8 mouse cellular contexts compared by ENCODE assay signal in genomic region chr10:41295145-41295544, GRCm38 (mm10). TPM values are rescaled to one million over a fixed set of nuclear protein-coding genes. Genes with fewer than 3 reads are reported as not detected.
DNase-seq lines count a peak whose midpoint lies in the region; ATAC-seq and TF ChIP-seq lines count a peak whose summit lies in the region.

No protein-coding gene starts in this region.

- H3K36me3 ChIP-seq in heart, embryonic 14.5 days (ENCODE audit: control insufficient read depth, insufficient read depth, low read length): no peaks in the 10 kb centered on the region
- no peaks in the 10 kb centered on the region for H3K36me3 ChIP-seq in heart, adult 2 months (ENCODE audit: control insufficient read depth, insufficient read depth, low read length)
- no peaks in the 10 kb centered on the region for H3K36me3 ChIP-seq in hindbrain, embryonic 13.5 days
- no peaks in the 10 kb centered on the region for H3K36me3 ChIP-seq in midbrain, embryonic 15.5 days (replicated peaks)

- H3K4me2 ChIP-seq in heart, embryonic 14.5 days (ENCODE audit: low read length): peak overlapping the region; percentile 30
- H3K4me2 ChIP-seq in hindbrain, embryonic 13.5 days: peak overlapping the region; percentile 38
- H3K4me2 ChIP-seq in midbrain, embryonic 15.5 days: peak overlapping the region; percentile 14

- H3K4me1 ChIP-seq in heart, embryonic 14.5 days (ENCODE audit: control insufficient read depth in 2 of 2, insufficient read depth in 2 of 2, low read length in 2 of 2): peaks cover 21 to 32% of the 10 kb centered on the region in 2 experiments
- peaks cover 2% of the 10 kb centered on the region; the same call in 1 of the 2 replicates for H3K4me1 ChIP-seq in heart, adult 2 months (ENCODE audit: control insufficient read depth, insufficient read depth, low read length)
- H3K4me1 ChIP-seq in hindbrain, embryonic 13.5 days (replicated peaks): peaks cover 27% of the 10 kb centered on the region
- H3K4me1 ChIP-seq in midbrain, embryonic 15.5 days: peaks cover 10% of the 10 kb centered on the region

- WGBS in heart, embryonic 14.5 days: 28% methylated on average over 7 of the region's 7 CpGs
- 50% methylated on average over 7 of the region's 7 CpGs for WGBS in heart, adult 2 months
- 14% methylated on average over 7 of the region's 7 CpGs for WGBS in hindbrain, embryonic 13.5 days
- 16% methylated on average over 7 of the region's 7 CpGs for WGBS in midbrain, embryonic 15.5 days

- H3K27me3 ChIP-seq in heart, embryonic 14.5 days (ENCODE audit: control insufficient read depth, insufficient read depth, low read length): no peaks in the 10 kb centered on the region
- H3K27me3 ChIP-seq in heart, adult 2 months (ENCODE audit: control insufficient read depth, insufficient read depth, low read length): no peaks in the 10 kb centered on the region
- H3K27me3 ChIP-seq in hindbrain, embryonic 13.5 days: no peaks in the 10 kb centered on the region
- no peaks in the 10 kb centered on the region for H3K27me3 ChIP-seq in midbrain, embryonic 15.5 days (replicated peaks)

- intact Hi-C loops in heart, adult 2 months (cut with DNase I): no loop called here

- TF ChIP-seq CTCF in heart, adult 2 months (IDR thresholded peaks at IDR 0.05): no peak

- no peak for DNase-seq in heart, adult 2 months
- DNase-seq in gastrocnemius, adult 8-10 months (ENCODE audit: low spot score in 2 of 2): no peak
- DNase-seq in urinary bladder, adult 18-20 months (ENCODE audit: low spot score in 2 of 2): no peak
- no peak for DNase-seq in gastrocnemius, postnatal 25 days

- no peak for TF ChIP-seq EP300 in heart, adult 2 months (IDR thresholded peaks at IDR 0.05; ENCODE audit: insufficient read depth, low read depth, low read length)

- H3K9me3 ChIP-seq in heart, embryonic 14.5 days (ENCODE audit: control insufficient read depth, low read length): no peaks in the 10 kb centered on the region
- no peaks in the 10 kb centered on the region for H3K9me3 ChIP-seq in hindbrain, embryonic 13.5 days
- no peaks in the 10 kb centered on the region for H3K9me3 ChIP-seq in midbrain, embryonic 15.5 days

- H3K4me3 ChIP-seq in heart, embryonic 14.5 days (ENCODE audit: control insufficient read depth in 1 of 2, insufficient read depth in 1 of 2, low read depth in 1 of 2, low read length in 2 of 2): no peak overlapping the region
- H3K4me3 ChIP-seq in heart, adult 2 months: no peak overlapping the region
- H3K4me3 ChIP-seq in hindbrain, embryonic 13.5 days: no peak overlapping the region
- H3K4me3 ChIP-seq in midbrain, embryonic 15.5 days: 0 out of 2 replicates have a peak overlapping the region, but pooled peaks have one; percentile 5

- no peaks in the 10 kb centered on the region; the same call in 1 of the 2 replicates for H3K79me2 ChIP-seq in heart, adult 2 months (replicated peaks; ENCODE audit: control insufficient read depth, insufficient read depth, low read length)

- H3K9ac ChIP-seq in heart, embryonic 14.5 days (ENCODE audit: low read length): no peak overlapping the region
- H3K9ac ChIP-seq in heart, adult 2 months (ENCODE audit: low read depth, low read length): no peak overlapping the region
- no peak overlapping the region for H3K9ac ChIP-seq in hindbrain, embryonic 13.5 days
- no peak overlapping the region for H3K9ac ChIP-seq in midbrain, embryonic 15.5 days

- H3K27ac ChIP-seq in heart, embryonic 14.5 days (replicated peaks in 1 of 2; ENCODE audit: control insufficient read depth in 1 of 2, insufficient read depth in 1 of 2, low read depth in 2 of 2, low read length in 2 of 2): peak overlapping the region in 1 of 2 experiments; percentile 98; a peak in 2 of 4 replicates
- no peak overlapping the region for H3K27ac ChIP-seq in heart, adult 2 months
- peak overlapping the region; percentile 0; the same call in 1 of the 2 replicates for H3K27ac ChIP-seq in hindbrain, embryonic 13.5 days
- no peak overlapping the region for H3K27ac ChIP-seq in midbrain, embryonic 15.5 days

- TF ChIP-seq POLR2A in heart, adult 2 months (IDR thresholded peaks at IDR 0.05; ENCODE audit: insufficient read depth, low read depth, low read length): no peak

- no peak for ATAC-seq in heart, embryonic 14.5 days (ENCODE audit: insufficient number of reproducible peaks, insufficient read depth, low FRiP score, low read depth)
- ATAC-seq in cerebellum, adult (ENCODE audit: insufficient number of reproducible peaks, low FRiP score, low TSS enrichment): peak; percentile 83
- ATAC-seq in hindbrain, embryonic 13.5 days (ENCODE audit: low FRiP score): peak; percentile 81
- peak; percentile 76 for ATAC-seq in midbrain, embryonic 15.5 days (replicated peaks)

RNA-seq across cellular contexts. Expression of gene Fig4, which starts 7.9 kb away (rescaled TPM):
- polyA plus RNA-seq in heart, embryonic 14.5 days (2014; fragmentation: Nextera tagmentation; extraction: Ambion mirVana): 57.2 and 64.9 TPM in 2 replicates
- total RNA-seq in heart, adult 2 months (2021): 10 to 100 TPM; 22.1 to 25.6 TPM
- polyA plus RNA-seq in heart, adult 2 months (2012; rRNA removed): 17.8 and 25.7 TPM in 2 replicates
- 28.0 and 29.1 TPM in 2 replicates for polyA plus RNA-seq in hindbrain, embryonic 13.5 days (2015; fragmentation: Nextera tagmentation; extraction: Ambion mirVana)
- 30.8 and 31.5 TPM in 2 replicates for polyA plus RNA-seq in midbrain, embryonic 15.5 days (2015; fragmentation: Nextera tagmentation; extraction: Ambion mirVana)
- total RNA-seq in gastrocnemius, adult 8-10 months (2022): 1 to 10 TPM; 6.8 to 7.8 (median 7.0) TPM
- 1 to 10 TPM; 4.9 to 5.8 TPM for total RNA-seq in gastrocnemius, postnatal 25 days (2021)

RNA-seq across cellular contexts. Expression of gene Ak9, which starts 8.6 kb away (rescaled TPM):
- 0.18 and 0.19 TPM in 2 replicates for polyA plus RNA-seq in heart, embryonic 14.5 days (2014; fragmentation: Nextera tagmentation; extraction: Ambion mirVana)
- total RNA-seq in heart, adult 2 months (2021): not detected
- polyA plus RNA-seq in heart, adult 2 months (2012; rRNA removed): 0.06 TPM in 1 of 2 replicates, not detected in the other
- 0.25 and 0.26 TPM in 2 replicates for polyA plus RNA-seq in hindbrain, embryonic 13.5 days (2015; fragmentation: Nextera tagmentation; extraction: Ambion mirVana)
- polyA plus RNA-seq in midbrain, embryonic 15.5 days (2015; fragmentation: Nextera tagmentation; extraction: Ambion mirVana): 0.22 and 0.30 TPM in 2 replicates
- total RNA-seq in gastrocnemius, adult 8-10 months (2022): not detected
- not detected for total RNA-seq in gastrocnemius, postnatal 25 days (2021)
